Mouse (Mus musculus): ENCODE measurements around the gene Psen2.
A peak's percentile ranks its signal among the peaks of the same experiment; 100 is the strongest.

The Psen2 gene

GRCm38 (mm10) chr1:180197956-180198355 is 65.3 kb downstream of the Psen2 start:
- peak; percentile 20 for DNase-seq (ENCODE audit: low read depth)

- DNase-seq (ENCODE audit: low read depth): no peak
Measured at GRCm38 (mm10) chr1:180196508-180196907, 66.7 kb downstream of the Psen2 start.

GRCm38 (mm10) chr1:180195703-180196381 is 67.4 kb downstream of the Psen2 start:
- peak; percentile 98 for DNase-seq (ENCODE audit: low read depth)

- peak; percentile 63 for DNase-seq (ENCODE audit: low read depth)
Measured at GRCm38 (mm10) chr1:180194781-180195471, 68.3 kb downstream of the Psen2 start.

GRCm38 (mm10) chr1:180194048-180194447 is 69.2 kb downstream of the Psen2 start:
- no peak for DNase-seq (ENCODE audit: low read depth)

GRCm38 (mm10) chr1:180193391-180193935 is 69.8 kb downstream of the Psen2 start:
- DNase-seq (ENCODE audit: low read depth): no peak

- DNase-seq (ENCODE audit: low read depth): peak; percentile 31
Measured at GRCm38 (mm10) chr1:180192866-180193265, 70.4 kb downstream of the Psen2 start.

GRCm38 (mm10) chr1:180191651-180192220 is 71.5 kb downstream of the Psen2 start:
- no peak for DNase-seq (ENCODE audit: low read depth)

GRCm38 (mm10) chr1:180191112-180191511 is 72.1 kb downstream of the Psen2 start:
- DNase-seq (ENCODE audit: low read depth): no peak

- no peak for DNase-seq (ENCODE audit: low read depth)
Measured at GRCm38 (mm10) chr1:180188951-180189350, 74.3 kb downstream of the Psen2 start.

- DNase-seq (ENCODE audit: low read depth): no peak
Measured at GRCm38 (mm10) chr1:180186371-180186770, 76.9 kb downstream of the Psen2 start.

- DNase-seq (ENCODE audit: low read depth): no peak
Measured at GRCm38 (mm10) chr1:180185877-180186276, 77.4 kb downstream of the Psen2 start.

- no peak for DNase-seq (ENCODE audit: low read depth)
Measured at GRCm38 (mm10) chr1:180184768-180185167, 78.5 kb downstream of the Psen2 start.

- DNase-seq (ENCODE audit: low read depth): no peak
Measured at GRCm38 (mm10) chr1:180183525-180184159, 79.6 kb downstream of the Psen2 start.

GRCm38 (mm10) chr1:180182731-180183130 is 80.5 kb downstream of the Psen2 start:
- DNase-seq (ENCODE audit: low read depth): no peak

GRCm38 (mm10) chr1:180181966-180182319 is 81.3 kb downstream of the Psen2 start:
- DNase-seq (ENCODE audit: low read depth): no peak

GRCm38 (mm10) chr1:180181304-180181965 is 81.8 kb downstream of the Psen2 start:
- DNase-seq (ENCODE audit: low read depth): no peak

- no peak for DNase-seq (ENCODE audit: low read depth)
Measured at GRCm38 (mm10) chr1:180179840-180180239, 83.4 kb downstream of the Psen2 start.

GRCm38 (mm10) chr1:180179100-180179499 is 84.1 kb downstream of the Psen2 start:
- DNase-seq (ENCODE audit: low read depth): no peak

- no peak for DNase-seq (ENCODE audit: low read depth)
Measured at GRCm38 (mm10) chr1:180178340-180178739, 84.9 kb downstream of the Psen2 start.

Measured in 416B (cell line).